Mouse (Mus musculus) right cerebral cortex, postnatal 4 days (tissue): ENCODE data around the gene Casz1.
A peak's percentile ranks its signal among the peaks of the same experiment; 100 is the strongest.

Experiments
- DNase-seq: peaks from one replicate; pipeline ENCODE4 v3.0.0-alpha.2; 2022

Gene Casz1

GRCm38 (mm10) chr4:148940674-148941211, 136.5 kb downstream of the Casz1 start:
- DNase-seq = peak; percentile 38

DNA sequence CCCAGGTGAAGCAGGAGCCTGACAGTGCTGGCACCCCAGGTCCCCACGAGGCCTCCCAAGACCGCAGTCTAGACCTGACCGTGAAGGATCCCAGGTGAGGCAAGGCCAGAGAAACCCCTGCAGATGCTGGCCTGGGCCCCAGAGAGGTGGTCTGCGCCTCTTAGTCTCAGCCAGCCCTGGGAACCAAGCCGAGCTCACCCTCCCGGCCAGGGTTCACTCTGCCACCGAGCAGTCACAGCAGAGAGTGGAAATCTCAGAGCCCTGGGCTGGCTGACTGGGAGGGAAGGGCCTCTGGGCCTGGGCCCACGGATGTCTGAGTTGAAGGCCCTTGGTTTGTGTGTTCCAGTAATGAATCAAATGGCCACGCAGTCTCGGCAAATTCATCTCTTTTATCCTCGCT, 137.1 kb downstream of the Casz1 start:
- no peak for DNase-seq

- DNase-seq = no peak
Measured at GRCm38 (mm10) chr4:148943099-148943498, 138.9 kb downstream of the Casz1 start.

DNA sequence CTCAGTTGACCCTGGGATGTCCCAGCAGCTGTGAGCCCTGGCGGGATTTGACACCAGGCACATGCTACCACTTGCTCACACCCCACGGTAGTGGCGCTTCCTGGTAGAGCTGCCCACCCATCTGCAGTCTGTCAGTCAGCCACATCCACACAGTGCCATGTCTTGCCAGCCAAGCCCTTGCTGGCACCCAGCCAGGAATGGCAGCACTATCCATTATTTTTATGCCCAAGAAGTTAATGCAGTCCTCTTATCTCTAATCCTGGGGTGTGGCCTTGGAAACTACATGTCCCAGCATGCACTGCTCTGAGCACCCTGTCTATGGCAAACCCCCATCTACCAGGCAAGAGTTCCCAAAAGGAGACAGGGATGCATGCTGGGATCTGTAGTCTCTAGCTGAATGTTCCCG, 141.2 kb downstream of the Casz1 start:
- DNase-seq = peak; percentile 31

GRCm38 (mm10) chr4:148946071-148946470, 141.8 kb downstream of the Casz1 start:
- DNase-seq = no peak

GRCm38 (mm10) chr4:148947833-148948388, 143.7 kb downstream of the Casz1 start:
- no peak for DNase-seq

DNA sequence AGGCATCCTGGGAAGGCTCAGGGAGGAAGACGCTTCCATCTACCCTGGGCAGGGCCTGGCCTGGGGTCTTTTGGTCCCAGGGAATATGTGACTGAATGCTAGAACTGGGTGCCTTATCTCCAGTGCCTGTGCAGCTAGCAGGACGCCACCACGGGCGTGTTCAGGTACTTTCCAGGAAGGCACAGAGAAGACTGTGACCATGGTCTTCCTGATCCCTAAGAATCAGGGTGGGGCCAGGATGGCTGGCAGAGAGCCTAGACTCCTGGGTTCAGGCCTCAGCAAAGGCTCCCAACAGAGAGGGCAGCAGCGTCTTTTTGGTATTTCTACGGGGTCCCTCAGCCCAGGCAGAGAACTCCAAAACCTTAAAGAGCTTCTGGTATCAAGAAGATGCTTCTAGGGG, 146.3 kb downstream of the Casz1 start:
- DNase-seq = no peak

DNA sequence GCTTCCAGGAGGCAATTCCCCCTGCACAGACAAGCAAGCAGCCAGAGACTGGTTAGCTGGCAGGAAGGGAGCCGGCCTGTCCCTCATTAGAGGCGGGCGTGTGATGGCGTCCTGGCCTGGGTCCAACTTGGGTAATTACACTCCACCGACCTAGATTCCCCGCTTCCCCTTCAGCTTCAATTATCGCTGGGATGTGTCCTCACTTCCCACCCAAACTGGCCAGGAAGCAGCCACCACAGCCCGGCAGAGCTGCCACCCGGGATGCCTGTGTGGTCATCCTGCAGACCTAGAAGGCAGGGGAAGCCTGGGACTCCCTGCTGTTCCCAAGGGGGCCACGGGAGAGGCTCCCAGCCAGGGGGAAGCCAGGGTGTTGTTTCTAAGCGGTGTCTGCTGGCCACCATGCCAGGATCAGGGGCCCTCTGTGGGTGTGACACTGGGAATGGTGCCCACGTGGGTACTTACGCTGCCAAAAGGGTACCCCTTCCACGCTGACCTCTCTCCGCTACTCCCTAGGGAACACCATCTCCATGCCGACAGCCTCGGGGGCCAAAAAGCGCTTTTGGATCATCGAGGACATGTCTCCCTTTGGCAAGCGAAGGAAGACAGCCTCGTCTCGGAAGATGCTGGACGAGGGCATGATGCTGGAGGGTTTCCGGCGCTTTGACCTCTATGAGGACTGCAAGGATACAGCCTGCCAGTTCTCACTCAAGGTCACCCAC, 146.9 kb downstream of the Casz1 start:
- peak; percentile 79 for DNase-seq

DNA sequence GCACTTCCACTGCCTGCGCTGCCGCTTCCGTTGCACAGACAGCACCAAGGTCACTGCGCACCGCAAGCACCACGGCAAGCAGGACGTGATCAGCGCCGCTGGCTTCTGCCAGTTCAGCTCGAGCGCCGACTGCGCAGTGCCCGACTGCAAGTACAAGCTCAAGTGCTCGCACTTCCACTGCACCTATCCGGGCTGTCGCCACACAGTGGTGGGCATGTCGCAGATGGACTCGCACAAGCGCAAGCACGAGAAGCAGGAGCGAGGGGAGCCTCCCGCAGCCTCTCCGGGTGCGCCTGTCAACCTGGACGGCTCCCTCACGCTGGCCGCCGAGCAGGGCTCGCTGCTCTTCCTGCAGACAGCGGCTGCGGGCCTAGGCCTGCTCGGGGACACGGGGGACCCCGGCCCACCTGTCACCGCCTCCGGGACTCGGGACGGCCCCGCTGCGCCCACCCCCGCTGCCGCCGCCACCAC, 147.6 kb downstream of the Casz1 start:
- peak; percentile 44 for DNase-seq

- DNase-seq = peak; percentile 45
Measured at GRCm38 (mm10) chr4:148952328-148953222, 148.3 kb downstream of the Casz1 start.

GRCm38 (mm10) chr4:148955131-148955813, 151.0 kb downstream of the Casz1 start:
- peak; percentile 37 for DNase-seq

DNA sequence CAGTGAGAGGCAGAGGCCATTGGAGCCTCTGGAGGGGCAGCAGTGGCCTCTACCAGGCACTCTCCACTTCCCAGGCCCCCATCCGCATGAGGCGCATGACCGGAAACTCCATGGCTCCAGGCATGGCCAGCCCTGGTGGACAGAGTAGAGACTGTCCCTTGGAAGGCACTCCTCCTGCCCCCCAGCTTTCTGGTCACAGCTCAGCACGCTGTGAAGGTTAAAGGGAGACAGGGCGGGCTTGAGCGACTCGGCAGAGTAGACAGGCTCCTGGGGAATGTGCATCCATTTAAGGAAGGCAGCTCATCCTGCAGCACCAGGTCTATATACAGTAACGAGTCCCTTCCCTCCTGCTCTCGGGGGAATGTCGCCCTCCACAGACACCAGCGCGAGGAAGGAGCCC, 155.8 kb downstream of the Casz1 start:
- no peak for DNase-seq

- DNase-seq = no peak
Measured at GRCm38 (mm10) chr4:148961081-148961480, 156.9 kb downstream of the Casz1 start.

GRCm38 (mm10) chr4:148962096-148962495, 157.9 kb downstream of the Casz1 start:
- no peak for DNase-seq

DNA sequence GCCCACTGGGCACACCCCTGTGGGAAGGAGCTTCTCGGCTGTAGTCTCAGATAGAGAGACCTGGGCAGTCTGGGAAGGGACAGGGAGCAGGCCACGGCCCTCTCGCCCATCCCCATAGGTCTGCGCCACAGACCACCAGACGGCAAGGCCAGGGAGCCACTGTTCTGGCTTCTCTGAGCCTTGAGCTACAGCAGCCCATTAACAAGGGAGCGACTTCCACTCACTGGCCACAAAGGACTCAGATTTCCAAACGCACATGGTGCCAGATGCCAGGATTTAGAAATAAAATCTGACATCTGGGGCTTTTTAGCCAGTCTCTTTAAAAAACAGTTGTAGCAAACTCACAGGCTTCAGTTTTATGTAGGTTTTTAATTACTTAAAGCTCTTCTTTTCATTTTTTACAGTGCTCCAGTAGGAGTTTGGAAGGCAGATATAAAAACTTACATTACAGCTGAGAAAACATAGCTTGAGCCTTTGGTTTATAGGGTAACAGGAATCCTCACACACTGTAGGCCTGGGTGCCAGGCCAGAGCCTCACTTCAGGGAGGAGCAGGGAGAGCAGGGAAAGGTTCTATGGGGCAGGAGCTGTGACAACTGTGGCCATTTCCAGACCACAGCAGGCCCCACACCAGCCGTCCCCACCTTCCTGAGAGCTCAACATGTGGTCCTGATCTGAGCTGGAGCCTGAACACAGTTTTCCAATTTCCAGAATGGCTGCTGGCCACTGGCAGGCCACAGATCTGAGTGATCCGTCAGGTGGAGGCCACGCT, 160.5 kb downstream of the Casz1 start:
- DNase-seq = no peak

DNA sequence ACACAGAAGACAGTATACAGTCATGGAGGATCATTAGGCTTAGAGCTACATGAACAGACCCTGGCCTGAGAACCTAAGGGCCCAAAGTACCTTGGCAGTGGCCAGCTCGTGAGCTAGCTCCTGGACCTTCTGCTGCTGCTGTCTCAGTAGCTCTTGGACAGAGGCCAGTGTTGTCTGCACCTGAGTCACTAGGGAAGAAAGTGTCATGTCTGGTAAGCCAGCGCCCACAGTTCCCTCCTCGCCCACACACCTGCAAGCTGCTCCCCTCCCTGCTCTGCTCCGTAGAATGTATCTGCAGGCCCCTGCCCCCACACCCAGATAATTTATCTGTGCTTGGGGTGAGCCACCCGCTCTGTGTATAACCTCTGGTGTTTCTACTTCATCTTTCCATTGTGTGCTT, 161.9 kb downstream of the Casz1 start:
- no peak for DNase-seq

DNA sequence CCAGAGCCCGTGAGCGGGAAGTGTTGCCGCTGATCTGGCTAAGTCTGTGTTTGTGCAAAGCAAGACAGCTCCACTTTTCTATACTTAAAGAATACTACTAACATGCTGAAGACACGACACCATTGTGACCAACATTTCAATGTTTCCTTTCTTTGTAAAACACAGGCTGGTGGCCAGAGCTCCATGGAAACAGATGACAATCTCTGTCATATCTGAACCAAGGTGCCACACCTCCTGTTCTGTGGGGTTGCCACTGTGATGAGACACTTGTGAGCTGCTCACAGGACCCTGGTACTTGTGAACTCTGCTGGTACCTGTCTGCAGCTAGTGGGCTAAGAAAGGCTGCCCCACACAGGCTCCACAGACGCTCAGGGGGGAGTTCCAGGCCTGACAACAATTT, 164.6 kb downstream of the Casz1 start:
- no peak for DNase-seq

DNA sequence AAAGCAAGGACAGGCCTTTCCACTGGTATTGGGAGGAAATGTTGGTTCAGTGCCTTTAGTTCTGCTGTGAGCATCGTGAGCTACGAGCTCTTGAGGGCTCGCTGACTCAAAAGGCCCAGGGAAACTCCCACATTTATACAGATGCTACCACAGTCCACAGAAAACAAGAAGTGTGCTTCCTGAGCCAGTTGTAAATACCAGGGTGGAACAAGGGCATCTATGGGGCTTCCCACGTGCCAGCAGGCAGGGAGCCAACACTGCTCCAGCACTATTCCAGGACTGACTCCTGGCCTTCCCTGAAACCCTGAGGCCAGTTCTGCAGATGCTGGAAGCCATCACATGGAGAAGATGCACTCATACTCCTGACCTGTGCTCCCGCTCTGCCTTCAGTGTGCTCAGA, 165.4 kb downstream of the Casz1 start:
- DNase-seq = no peak

DNA sequence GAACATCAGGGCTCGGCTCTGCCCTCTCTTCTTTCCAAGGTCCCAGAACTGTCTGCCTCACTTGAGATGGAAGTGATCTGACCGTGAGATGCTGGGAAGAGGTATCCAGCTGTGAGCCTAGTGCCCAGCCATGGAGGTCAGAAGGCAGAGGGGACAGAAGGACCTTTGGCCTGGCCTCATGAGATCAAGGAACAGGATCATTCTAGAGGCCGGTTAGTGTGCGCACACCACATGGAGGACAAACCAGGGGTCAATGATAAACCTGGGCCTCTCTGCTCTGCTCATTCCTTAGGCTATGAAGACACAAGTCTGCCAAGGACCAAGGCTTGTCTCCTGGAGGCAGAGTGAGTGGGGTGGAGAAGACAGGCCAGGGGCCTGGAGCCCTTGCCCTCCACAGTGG, 166.5 kb downstream of the Casz1 start:
- DNase-seq = no peak

DNA sequence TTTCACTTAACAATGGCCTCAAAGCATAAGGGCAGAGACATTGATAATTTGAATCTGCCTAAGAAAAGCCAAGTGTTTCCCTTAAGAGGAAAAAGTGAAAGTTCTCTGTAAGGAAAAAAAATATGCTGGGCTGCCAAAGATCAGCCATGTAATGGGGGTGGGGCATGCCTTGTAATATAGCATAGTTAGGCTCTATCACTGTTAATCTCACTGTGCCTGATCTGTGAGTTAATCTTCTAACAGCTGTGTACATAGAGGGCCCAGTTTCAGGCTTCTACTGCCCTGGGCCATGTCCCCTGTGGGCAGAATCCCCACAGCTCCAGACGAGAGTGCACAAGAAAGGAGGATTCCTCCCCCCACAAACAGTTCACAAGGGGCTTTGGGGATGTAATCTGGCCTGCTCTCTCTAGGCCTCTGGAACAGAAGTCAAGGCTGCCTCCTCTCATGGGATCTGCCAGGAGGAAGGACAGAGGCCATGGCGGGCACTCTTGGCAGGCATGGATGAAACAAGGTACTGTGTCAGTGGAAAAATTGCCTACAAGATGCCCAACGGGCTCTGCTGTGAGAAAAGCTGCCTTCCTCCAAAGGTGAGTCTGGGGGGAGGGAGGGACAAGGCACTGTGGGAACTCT, 167.5 kb downstream of the Casz1 start:
- DNase-seq = no peak

GRCm38 (mm10) chr4:148972707-148973106, 168.5 kb downstream of the Casz1 start:
- DNase-seq = no peak

GRCm38 (mm10) chr4:148973387-148973786, 169.2 kb downstream of the Casz1 start:
- DNase-seq = no peak
